Mouse (Mus musculus) heart, adult 18-20 months (tissue): Measurements from ENCODE around the gene Banf2. TPM values are rescaled to one million over a fixed set of nuclear protein-coding genes. Genes with fewer than 3 reads are reported as not detected.

Experiments used
- DNase-seq, 2 experiments: peaks; one replicate each; pipeline ENCODE4 v3.0.0; 2021 to 2022; ENCODE audit warnings: mixed read lengths in 1 of 2
- total RNA-seq, 2 experiments: library from RNA; stranded (reverse); gene quantifications; 2 replicates each; pipeline ENCODE4 v1.2.3; 2021

The Banf2 gene
- total RNA-seq, 2 experiments from 2014 or later = not detected

DNA sequence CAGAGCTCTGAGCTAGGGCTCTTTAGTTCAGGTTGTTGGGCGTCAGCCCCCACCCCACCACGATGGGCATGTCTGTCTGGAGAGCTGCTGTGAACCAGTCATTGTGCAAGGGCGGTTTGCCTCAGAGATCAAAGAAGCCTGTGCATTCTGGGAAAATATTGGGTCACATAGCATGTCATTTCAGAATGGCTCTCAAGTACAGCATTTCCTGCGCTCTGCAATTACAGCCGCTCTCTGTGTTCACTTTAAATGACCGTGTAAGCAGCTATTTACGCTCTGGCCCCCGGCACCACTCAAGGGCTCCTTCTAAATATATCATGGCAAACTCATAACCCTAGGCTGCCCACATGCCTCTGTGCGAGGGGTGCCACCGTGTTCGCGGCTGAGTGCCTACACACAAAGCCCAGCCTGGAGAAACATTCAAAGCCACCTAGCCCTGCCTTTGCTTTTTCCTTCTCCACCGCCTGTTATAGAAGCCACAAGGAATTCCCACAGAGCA is 68.7 kb downstream of the Banf2 start:
- DNase-seq = peak; percentile 31 to 42

DNA sequence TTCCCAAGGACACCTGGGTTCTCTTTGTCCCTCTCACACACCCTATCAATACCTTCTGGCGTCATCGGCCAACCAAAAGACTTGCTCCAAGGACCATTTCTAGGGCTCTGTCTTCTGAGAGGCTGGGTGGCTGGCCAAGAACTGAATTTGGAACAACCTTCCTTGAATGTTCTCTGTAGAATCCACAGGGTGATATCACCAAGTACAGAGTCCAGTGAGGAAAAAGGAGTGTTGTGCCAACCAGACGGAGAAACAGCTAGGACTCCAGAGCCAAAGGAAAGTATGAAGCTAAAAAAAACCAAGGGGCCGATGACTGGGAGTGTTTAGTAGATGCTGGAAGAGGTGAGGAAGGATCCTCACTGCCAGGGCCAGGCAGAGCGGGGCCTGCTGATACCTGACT is 74.5 kb downstream of the Banf2 start:
- DNase-seq = peak; percentile 36 to 45

DNA sequence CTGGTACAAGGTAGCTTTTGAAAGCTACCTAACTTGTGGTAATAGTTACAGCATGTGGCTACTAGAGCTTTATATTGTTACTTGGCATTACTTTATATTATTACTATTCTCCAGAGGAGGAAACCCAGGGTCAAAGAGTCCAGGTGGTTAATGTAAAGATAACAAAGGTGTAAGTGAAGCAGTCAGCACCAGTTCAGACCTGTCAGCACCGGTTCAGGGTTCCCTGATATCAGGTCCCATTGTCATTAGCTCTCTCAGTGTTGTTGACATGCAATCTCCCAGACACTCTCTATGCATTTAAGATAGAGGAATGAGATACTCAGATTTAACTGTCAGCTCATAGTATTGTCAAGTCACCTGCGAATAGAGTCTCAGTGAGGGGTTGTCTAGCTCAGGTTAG is 75.0 kb downstream of the Banf2 start:
- no peak for DNase-seq

DNA sequence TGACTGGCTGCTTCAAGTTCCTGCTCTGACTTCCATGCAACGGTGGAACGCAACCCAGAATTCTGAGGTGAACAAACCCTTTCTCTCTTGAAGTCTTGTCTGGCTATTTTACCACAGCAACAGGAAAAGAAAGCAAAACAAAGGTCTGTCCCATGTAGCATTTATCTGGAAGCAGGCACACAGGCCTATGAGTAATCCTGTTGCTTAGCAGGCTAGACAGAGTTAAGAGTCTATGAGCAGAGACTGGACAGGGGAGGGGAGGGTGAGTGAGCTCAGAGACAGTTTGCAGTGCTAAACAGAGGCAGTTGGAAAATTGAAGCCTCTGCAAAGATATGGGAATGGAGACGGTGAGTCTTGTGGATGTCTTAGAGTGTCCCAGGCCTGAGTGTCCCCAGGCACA is 75.5 kb downstream of the Banf2 start:
- DNase-seq = no peak

- no peak for DNase-seq
Observed at GRCm38 (mm10) chr2:144111966-144112365, 79.1 kb downstream of the Banf2 start.

DNA sequence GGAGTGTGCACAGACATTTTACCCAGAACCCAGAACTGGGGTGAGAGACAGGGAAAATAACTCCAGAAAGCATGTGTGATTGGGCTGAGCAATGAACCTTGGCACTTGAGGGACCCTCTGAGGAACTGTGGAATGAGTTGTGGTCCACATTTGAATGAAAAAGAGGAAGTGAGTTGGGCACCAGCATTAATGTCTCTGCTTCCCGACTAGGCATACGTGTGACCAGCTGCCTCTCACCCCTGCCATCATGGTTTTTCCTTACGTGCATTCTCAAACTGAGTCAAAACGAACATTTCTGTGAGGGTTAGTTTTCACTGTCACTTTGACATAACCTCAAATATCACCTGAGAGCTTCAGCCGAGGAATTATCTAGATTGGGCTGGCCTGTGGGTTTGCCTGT is 79.8 kb downstream of the Banf2 start:
- no peak for DNase-seq

- DNase-seq = no peak
Observed at GRCm38 (mm10) chr2:144118061-144118460, 85.2 kb downstream of the Banf2 start.

DNA sequence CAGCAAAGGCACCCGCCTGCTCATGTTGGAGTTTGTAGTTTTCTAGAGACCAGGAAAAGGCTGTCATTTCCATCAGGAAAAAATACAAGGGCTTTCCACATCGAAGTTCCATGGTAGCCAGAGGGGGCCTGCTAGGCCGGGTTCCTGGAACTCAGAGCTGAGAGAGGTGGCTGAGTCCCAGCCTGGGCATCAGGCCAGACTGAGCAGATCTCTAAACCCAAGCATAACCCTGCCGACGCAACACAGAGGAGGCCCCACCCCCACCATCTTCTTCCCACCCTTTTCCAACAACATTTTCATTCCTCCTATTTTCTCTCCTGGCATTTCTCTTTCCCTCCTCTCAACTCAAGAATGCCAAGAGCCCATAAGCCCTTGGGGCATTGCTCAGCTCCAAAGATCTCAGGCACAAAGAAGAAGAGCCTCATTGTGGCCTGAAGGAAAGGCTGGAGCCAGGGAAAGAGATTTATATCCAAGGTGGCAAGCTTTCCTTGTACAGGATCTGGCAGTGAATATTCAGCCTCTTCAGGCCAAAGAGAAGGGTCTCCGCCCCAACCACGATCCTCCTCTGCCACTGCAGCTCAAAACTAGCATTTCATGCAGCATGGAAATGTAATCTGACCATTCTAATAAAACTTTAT is 87.4 kb downstream of the Banf2 start:
- DNase-seq = peak; percentile 75 to 76

DNA sequence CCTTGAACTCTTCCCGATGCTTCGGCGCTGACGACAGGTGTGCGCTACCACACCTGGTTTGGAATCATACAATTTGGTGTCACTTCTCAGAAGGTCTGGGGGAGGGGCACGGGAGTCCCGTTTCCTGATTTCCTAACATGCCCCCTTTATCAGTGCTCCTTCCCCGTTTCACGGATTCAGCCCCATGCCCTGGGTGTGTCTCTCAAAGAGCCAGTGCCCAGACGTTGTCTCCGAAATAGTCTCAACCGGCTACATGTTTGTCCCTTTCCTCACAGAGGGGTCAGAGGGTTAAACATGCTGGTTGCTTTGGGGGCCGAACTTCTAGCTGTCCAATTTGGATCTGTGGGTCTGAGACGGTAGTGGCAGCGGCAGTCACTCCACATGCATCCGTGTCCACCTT is 89.2 kb downstream of the Banf2 start:
- DNase-seq = no peak

Other genes starting within 250 kb of the Banf2 start
- gene Bfsp1, start 169.9 kb upstream of the Banf2 start, total RNA-seq = under 1 TPM; 0.17 to 0.33 TPM
- 100 to 1,000 TPM; 164 to 168 TPM for gene Dstn, start 117.7 kb upstream of the Banf2 start, total RNA-seq
- 100 to 1,000 TPM in 1 of 2 experiments, 10 to 100 TPM in 1; 96.6 to 106 TPM for gene Rrbp1, start 21.8 kb upstream of the Banf2 start, total RNA-seq
- gene Mgme1, start 237.6 kb downstream of the Banf2 start, total RNA-seq = 10 to 100 TPM; 16.2 to 17.9 TPM
- 10 to 100 TPM; 59.7 to 65.9 TPM for gene Snx5, start 237.8 kb downstream of the Banf2 start, total RNA-seq